Mouse (Mus musculus) limb, embryonic 10.5 days (tissue): ENCODE data around the gene Ccdc86. TPM values are rescaled to one million over a fixed set of nuclear protein-coding genes. Genes with fewer than 3 reads are reported as not detected.
A peak's percentile ranks its signal among the peaks of the same experiment; 100 is the strongest.

ENCODE experiments used
- DNase-seq: peaks from one replicate; pipeline ENCODE4 v3.0.0-alpha.2; 2017; ENCODE audit warnings: low spot score
- H3K27ac ChIP-seq: fragments of 300-500 bp; sonication (generic); 2 replicates; pipeline ENCODE4 v1.5.1; 2016; ENCODE audit warnings: mild to moderate bottlenecking
- H3K27me3 ChIP-seq: fragments of 300-500 bp; sonication (generic); 2 replicates; pipeline ENCODE4 v1.6.1; 2016; ENCODE audit warnings: low read depth, mild to moderate bottlenecking; ENCODE audit not compliant: poor library complexity, severe bottlenecking
- H3K36me3 ChIP-seq: fragments of 300-500 bp; sonication (generic); 2 replicates; pipeline ENCODE4 v1.6.1; 2016; ENCODE audit warnings: mild to moderate bottlenecking, moderate library complexity
- H3K4me1 ChIP-seq: fragments of 300-500 bp; sonication (generic); 2 replicates; pipeline ENCODE4 v1.6.1; 2016
- H3K4me3 ChIP-seq: fragments of 300-500 bp; sonication (generic); 2 replicates; pipeline ENCODE4 v1.5.1; 2016; ENCODE audit warnings: mild to moderate bottlenecking, moderate library complexity
- H3K9me3 ChIP-seq: fragments of 300-500 bp; sonication (generic); replicated peaks from 2 replicates; pipeline ENCODE4 v1.6.1; 2016; ENCODE audit warnings: mild to moderate bottlenecking
- WGBS: fragments of 180-500 bp; shearing (Covaris S2); methylation state at CpG from one replicate; pipeline ENCODE4 v1.1.7; 2016; 5-methylcytosine and 5-hydroxymethylcytosine counted together
- polyA plus RNA-seq: library from polyadenylated mRNA; unstranded; fragments of >200 nt; fragmentation: Nextera tagmentation; extraction: Ambion mirVana; gene quantifications from 2 replicates; pipeline ENCODE4 v1.2.1, GENCODE M21; 2016

The Ccdc86 gene
- polyA plus RNA-seq, 1 experiment from 2014 or later = 46.8 TPM

DNA sequence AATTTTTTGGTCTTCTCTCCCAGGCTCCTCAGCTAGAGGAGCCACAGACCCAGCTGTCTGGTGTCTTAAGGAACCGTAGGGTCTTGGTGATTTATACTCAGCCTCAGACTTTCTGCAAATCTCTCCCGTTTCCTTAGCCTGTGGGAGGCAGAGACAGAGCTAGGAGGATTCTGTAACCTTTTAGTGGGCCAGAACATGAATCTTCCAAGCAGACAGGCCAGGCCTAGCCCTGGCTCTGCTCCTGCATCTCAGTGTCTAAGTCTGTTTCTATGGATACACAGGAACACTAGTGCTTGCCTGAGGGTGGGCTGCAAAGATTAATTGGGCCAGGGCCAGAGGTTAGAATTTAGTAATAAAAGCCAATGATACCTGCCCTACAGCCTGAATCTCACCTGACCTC lies 24.1 kb upstream of the Ccdc86 start:
- no peak overlapping the region for H3K4me3 ChIP-seq
- no peak overlapping the region for H3K27ac ChIP-seq
- H3K9me3 ChIP-seq = no peaks in the 10 kb centered on the region
- no peak for DNase-seq
- H3K27me3 ChIP-seq = no peaks in the 10 kb centered on the region
- WGBS = 27% methylated on average over 2 of the region's 2 CpGs
- no peaks in the 10 kb centered on the region for H3K36me3 ChIP-seq
- H3K4me1 ChIP-seq = peaks cover 14% of the 10 kb centered on the region; the same call in 1 of the 2 replicates

DNA sequence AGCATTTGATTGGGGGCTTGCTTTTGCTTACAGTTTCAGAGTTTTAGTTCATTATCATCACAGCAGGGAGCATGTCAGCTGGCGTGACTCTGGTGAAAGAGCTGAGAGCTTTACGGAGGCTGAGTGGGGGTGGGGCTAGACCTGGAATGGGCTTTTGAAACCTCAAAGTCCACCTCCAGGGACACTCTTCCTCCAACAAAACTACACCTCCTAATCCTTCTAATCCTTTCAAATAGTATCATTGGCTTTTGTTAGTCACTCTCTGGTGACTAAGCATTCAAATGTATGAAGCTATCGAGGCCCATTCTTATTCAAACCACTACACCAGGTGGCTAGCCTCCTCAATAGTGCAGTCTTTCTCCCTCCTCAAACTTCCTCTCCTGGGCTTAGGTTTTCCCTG lies 23.6 kb upstream of the Ccdc86 start:
- Histone ChIP-seq H3K4me3 (no peak overlapping the region), H3K4me1 (peaks cover 14% of the 10 kb centered on the region; the same call in 1 of the 2 replicates), H3K9me3 (no peaks in the 10 kb centered on the region), H3K36me3 (no peaks in the 10 kb centered on the region), H3K27ac (no peak overlapping the region), H3K27me3 (no peaks in the 10 kb centered on the region)
- no peak for DNase-seq
- WGBS = 72% methylated on average over 3 of the region's 3 CpGs

DNA sequence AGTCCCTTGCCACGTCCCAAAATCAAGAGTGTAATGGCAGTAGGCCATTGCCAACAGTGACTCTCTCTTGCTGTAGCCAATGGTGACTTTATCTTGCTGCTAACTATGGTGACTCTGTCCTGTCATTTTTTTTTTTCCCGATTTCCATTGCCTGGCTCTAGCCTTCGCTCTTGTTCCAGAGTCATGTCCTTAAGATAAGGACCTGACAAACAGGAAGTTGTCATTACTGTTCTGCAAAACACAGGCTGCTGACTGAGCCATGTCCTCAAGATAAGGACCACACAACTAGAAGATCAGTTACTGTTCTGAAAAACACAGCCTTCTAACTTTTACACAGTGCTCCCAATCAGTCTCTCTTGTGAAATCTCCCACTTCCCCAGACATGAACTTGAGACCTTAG lies 21.4 kb upstream of the Ccdc86 start:
- Histone ChIP-seq H3K27ac (no peak overlapping the region), H3K9me3 (no peaks in the 10 kb centered on the region), H3K4me3 (no peak overlapping the region), H3K27me3 (no peaks in the 10 kb centered on the region), H3K4me1 (peaks cover 14% of the 10 kb centered on the region; the same call in 1 of the 2 replicates), H3K36me3 (no peaks in the 10 kb centered on the region)
- DNase-seq = no peak
- WGBS = 86% methylated on average over 3 of the region's 3 CpGs

DNA sequence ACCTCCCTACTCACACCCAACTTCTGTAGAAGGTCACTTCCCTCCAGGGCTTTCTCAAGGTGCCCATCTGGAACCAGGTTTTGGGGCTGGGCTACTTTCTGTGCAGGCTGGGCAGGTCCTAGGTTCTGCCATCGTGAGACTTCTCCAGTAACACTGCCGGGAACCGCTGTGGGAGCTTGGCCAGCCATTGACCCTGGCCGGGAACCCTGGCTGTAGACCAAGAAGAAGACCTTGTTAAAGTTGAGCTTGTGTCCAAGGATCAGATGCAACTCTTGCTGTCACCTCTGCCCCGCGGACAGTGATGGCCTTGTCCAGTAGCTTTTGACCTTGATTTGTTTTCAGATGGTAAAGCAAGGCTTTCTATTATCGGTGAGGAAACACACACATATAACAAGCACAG lies 19.5 kb upstream of the Ccdc86 start:
- 93% methylated on average over 7 of the region's 7 CpGs for WGBS
- H3K9me3 ChIP-seq = no peaks in the 10 kb centered on the region
- no peaks in the 10 kb centered on the region for H3K27me3 ChIP-seq
- no peak overlapping the region for H3K4me3 ChIP-seq
- DNase-seq = no peak
- no peaks in the 10 kb centered on the region for H3K36me3 ChIP-seq
- H3K27ac ChIP-seq = no peak overlapping the region
- H3K4me1 ChIP-seq = peaks cover 5% of the 10 kb centered on the region; the same call in 1 of the 2 replicates

DNA sequence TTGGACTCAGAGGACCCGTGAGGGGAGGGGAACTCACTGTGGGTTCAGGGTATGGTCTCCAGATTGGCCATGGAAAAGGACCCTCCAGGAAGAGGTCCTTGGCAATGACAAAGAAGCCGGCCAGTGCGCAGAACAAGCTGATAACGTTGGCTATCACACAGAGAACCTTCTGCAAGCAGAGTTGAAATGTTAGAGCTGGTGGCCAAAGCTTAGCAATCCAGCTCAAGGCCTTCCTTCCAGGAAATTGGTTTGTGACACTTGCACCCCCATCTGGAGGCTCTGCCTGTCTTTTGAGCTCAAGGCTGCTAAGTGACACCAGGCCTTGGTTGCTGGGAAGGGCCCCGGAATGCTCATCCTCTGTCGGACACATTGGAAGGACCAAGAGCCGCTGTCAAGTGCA lies 16.7 kb upstream of the Ccdc86 start:
- H3K36me3 ChIP-seq = no peaks in the 10 kb centered on the region
- no peak overlapping the region for H3K4me3 ChIP-seq
- H3K4me1 ChIP-seq = no peaks in the 10 kb centered on the region
- WGBS = 86% methylated on average over 7 of the region's 7 CpGs
- H3K27ac ChIP-seq = no peak overlapping the region
- DNase-seq = no peak
- H3K27me3 ChIP-seq = peaks cover 4% of the 10 kb centered on the region; the same call in 1 of the 2 replicates
- no peaks in the 10 kb centered on the region for H3K9me3 ChIP-seq

DNA sequence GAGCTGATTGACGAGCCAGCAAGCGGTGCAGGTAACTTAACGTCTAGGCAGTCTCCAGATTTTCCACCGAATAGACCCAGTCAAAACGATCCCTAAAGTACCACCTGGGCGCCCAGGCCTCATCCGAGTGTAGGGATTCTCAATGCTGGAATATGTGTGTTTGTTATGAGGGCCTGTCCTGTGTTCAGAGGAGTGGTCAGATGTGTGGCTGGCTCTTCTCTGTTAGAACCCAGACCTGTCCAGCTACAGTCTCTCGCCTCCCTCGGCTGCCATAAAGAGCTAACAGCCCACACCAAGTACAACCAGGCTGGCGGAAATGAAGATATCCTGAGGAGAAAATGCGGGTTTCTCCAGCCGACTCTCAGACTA lies 10.9 kb upstream of the Ccdc86 start:
- DNase-seq = no peak
- Histone ChIP-seq H3K36me3 (no peaks in the 10 kb centered on the region), H3K27me3 (peaks cover 9% of the 10 kb centered on the region; the same call in 1 of the 2 replicates), H3K4me1 (0 out of 2 replicates have a peak, but pooled peaks cover 4% of the 10 kb centered on the region), H3K27ac (no peak overlapping the region), H3K9me3 (no peaks in the 10 kb centered on the region), H3K4me3 (no peak overlapping the region)
- 53% methylated on average over 12 of the region's 12 CpGs for WGBS

DNA sequence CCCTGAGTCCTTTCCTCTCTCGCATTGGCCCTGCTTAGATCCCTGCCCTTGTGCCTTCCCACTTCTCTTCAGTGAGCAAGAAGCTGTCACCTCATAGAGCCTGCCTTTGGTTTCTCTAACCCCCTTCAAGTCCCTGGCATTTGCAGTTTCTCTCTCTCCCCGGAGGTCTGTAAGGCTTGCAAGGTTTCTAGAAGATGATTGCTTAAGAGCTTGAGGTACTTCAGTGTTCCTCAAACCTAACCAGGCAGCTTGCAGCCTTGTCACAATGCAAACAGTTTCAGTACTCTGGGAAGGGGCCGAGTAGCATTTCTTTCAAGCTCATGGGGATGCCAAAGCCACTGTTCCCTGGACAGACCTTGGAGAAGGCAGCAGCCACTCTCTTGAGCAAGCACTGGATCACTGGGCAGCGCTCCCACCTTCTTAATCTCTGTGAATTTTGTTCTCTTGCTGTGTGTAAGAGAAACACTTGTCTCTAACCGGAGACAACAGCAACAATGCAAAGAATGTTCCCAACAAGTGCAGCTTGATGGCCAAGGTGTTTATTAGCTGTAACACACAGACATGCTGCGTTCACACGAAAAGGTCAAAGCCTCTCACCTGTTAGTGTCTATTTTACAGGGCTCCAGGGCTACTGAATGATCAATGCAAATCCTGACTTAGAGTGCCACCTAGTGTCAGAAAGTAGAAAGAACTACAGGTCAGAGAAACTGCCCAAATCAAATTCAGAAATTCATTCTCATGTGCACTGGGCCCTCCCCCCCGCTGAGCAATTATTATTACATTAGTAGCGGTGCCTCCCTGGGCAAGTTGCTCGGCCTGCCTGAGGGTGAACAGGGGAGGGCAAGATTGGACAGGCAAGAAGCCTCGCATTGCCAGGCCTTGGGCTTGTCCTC lies 10.3 kb upstream of the Ccdc86 start:
- 0 out of 2 replicates have a peak, but pooled peaks cover 4% of the 10 kb centered on the region for H3K4me1 ChIP-seq
- H3K4me3 ChIP-seq = no peak overlapping the region
- 35% methylated on average over 11 of the region's 11 CpGs for WGBS
- no peak overlapping the region for H3K27ac ChIP-seq
- H3K9me3 ChIP-seq = no peaks in the 10 kb centered on the region
- DNase-seq = peak; percentile 42
- H3K27me3 ChIP-seq = peaks cover 9% of the 10 kb centered on the region; the same call in 1 of the 2 replicates
- no peaks in the 10 kb centered on the region for H3K36me3 ChIP-seq

DNA sequence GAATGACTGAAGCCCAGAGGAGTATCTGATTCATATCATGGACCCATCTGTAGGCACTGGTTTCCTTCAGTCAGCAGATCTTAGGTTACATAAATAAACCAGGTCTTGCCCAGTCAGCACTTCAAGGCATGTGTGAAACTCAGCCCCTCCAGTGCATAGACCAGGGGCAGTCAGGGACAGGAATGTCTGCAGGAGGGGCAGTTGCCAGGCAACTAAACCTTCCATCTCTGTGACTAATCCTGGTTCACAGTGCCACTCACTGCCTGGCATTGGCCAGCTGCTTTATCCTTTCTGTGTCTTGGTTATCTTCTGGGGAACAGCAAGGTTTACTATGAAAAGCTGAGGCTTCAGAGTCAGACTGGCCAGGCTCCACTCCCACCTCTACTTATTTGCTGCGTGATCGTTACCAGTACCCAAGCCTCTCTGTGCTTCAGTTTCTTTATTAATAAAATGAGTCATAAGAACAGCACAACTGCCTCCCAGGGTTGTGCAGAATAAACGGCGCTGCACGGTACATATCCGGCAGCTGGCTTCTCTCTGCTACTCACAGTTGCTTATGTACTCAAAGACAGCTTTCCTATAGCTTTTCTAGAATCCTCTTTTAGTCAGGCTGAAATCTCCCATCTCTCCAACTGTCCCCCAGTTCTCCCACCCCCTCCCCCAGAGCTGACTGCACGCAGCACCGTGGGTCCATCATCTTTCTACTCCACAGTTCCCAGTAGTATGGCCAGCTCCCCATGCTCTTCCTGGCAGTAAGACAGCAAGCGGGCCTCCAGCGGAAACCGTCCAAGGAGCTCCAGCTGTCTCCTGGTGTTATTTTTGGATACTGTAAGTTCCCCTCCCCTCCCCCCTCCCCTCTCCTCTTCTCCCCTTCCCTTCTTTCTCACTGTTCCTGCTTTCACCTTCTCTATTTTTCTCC lies 3.2 kb upstream of the Ccdc86 start:
- DNase-seq = no peak
- no peaks in the 10 kb centered on the region; the same call in 1 of the 2 replicates for H3K36me3 ChIP-seq
- no peaks in the 10 kb centered on the region for H3K9me3 ChIP-seq
- H3K27me3 ChIP-seq = no peaks in the 10 kb centered on the region
- peaks cover 17% of the 10 kb centered on the region for H3K4me1 ChIP-seq
- H3K4me3 ChIP-seq = no peak overlapping the region
- 83% methylated on average over 11 of the region's 11 CpGs for WGBS
- H3K27ac ChIP-seq = no peak overlapping the region

DNA sequence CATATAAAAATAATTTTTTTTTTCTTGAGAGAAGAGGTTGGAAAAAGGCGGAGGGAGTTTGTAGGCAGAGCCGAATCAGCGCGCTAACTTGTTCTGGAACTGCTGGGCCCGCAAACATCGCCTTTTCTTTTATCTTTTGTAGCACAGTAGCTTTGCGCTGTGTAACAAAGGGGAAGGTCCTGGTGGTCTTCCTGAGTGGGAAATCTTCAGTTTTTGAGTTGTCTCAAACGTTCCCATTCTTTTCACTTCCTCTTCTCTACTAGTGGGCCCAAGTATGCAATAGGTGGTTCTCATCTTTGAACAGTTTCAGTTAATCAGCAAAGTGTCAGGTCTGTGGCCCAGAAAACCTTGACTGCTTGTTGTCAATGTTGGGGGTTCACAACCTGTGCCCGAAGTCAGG lies 492 bp upstream of the Ccdc86 start:
- Histone ChIP-seq H3K36me3 (peaks cover 26% of the 10 kb centered on the region), H3K9me3 (no peaks in the 10 kb centered on the region), H3K4me1 (peaks cover 27% of the 10 kb centered on the region), H3K4me3 (peak overlapping the region; percentile 95), H3K27ac (peak overlapping the region; percentile 70), H3K27me3 (no peaks in the 10 kb centered on the region)
- 44% methylated on average over 9 of the region's 9 CpGs for whole genome bisulfite sequencing
- no peak for DNase-seq

DNA sequence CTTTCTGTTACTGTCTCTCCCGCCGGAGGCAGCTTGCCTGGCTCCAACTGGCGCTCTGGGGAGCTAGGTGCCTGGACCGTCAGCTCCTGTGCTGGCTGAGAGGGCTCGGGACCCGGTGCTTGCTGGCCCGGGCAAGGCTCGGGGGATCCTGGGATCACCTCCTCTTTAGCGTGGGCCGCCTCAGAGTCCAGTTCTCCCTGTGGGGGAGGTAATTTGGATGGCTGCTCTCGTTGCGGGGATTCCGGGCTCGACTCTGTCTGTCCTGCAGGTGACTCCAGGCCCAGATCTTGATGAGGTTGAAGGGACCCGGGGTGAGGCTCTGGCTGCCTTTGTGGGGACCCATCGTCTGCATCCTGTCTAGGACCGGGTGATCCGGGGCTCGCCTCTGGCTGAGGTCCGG lies 650 bp downstream of the Ccdc86 start:
- 1% methylated on average over 20 of the region's 20 CpGs for WGBS
- DNase-seq = peak; percentile 36
- Histone ChIP-seq H3K4me3 (peak overlapping the region; percentile 95), H3K27ac (peak overlapping the region; percentile 81), H3K4me1 (peaks cover 27% of the 10 kb centered on the region), H3K9me3 (no peaks in the 10 kb centered on the region), H3K36me3 (peaks cover 37% of the 10 kb centered on the region), H3K27me3 (no peaks in the 10 kb centered on the region)

DNA sequence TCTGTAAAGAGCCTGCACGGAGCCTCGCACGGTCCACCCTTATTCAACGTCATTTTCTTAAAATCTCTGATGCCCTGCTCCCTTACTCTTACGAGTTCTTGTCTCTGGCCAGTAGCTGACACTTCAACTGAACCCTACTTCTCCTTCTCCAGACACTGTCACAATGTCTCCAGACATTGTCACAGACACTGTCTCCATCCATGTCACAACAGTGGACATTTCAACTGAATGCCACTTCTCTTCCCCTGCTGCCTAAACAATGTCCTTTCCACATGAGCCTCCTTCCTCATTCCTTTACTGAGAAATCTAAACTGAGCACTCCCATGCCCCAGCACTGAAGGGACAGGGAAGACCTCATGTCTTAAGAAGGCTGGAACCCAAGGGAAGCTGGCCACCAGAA lies 1.8 kb downstream of the Ccdc86 start:
- Histone ChIP-seq H3K4me1 (peaks cover 27% of the 10 kb centered on the region), H3K27me3 (no peaks in the 10 kb centered on the region), H3K4me3 (peak overlapping the region; percentile 95), H3K27ac (no peak overlapping the region), H3K9me3 (no peaks in the 10 kb centered on the region), H3K36me3 (peaks cover 49% of the 10 kb centered on the region)
- 87% methylated on average over 5 of the region's 5 CpGs for WGBS
- no peak for DNase-seq

DNA sequence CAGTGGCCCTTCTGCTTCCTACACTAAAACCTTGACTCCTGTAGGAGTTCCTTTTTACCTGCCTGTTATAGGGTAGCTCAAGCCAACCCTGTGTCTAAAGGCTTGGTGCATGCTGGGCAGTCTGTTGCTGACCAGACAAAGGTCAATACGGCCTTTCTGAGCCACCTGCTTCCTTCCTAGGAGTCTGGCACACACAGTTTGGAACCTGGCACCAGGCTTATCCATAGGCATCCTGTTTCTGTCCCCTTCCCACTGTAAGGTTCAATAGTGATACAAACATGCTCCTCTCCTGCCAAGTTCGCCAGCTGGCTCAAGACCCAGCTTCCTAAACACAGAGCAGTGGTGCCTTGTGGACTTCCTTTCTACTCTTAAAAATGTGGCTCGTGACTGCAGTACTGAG lies 2.6 kb downstream of the Ccdc86 start:
- Histone ChIP-seq H3K4me1 (peaks cover 27% of the 10 kb centered on the region), H3K36me3 (peaks cover 56% of the 10 kb centered on the region), H3K4me3 (peak overlapping the region; percentile 95; the same call in 1 of the 2 replicates), H3K27me3 (no peaks in the 10 kb centered on the region), H3K27ac (no peak overlapping the region), H3K9me3 (no peaks in the 10 kb centered on the region)
- no peak for DNase-seq
- WGBS = 87% methylated on average over 3 of the region's 3 CpGs

DNA sequence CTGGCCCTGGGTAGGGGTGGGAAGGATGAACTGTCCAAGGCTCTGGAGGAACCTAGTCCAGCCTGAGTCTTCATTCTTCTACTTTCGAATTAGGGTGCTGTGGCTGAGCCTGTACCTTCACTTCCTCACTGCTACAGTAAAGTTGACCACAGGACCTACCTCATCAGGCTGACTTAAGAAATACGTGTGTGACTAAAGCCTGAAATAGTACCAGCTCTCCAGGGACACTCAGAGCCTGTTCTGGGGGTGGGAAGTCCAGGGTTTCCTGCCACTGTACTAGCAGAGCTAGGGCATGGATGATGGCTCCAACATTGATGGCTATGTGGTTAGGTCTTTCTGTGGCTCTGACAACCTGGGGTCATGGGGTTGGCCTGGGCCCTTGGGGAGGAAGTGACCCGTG lies 5.1 kb downstream of the Ccdc86 start:
- 89% methylated on average over 3 of the region's 3 CpGs for WGBS
- Histone ChIP-seq H3K27me3 (no peaks in the 10 kb centered on the region), H3K27ac (no peak overlapping the region), H3K4me1 (peaks cover 36% of the 10 kb centered on the region), H3K9me3 (no peaks in the 10 kb centered on the region), H3K36me3 (peaks cover 56% of the 10 kb centered on the region), H3K4me3 (no peak overlapping the region)
- DNase-seq = no peak
